Mouse (Mus musculus) G1E (cell line): ENCODE data around the gene Lifr.

Experiments used
- CTCF ChIP-seq: IDR thresholded peaks from 2 replicates; pipeline ENCODE4 v1.5.1; 2012; ENCODE audit warnings: low read depth, low read length, inconsistent platforms, mixed read lengths
- GATA1 ChIP-seq: IDR thresholded peaks from 2 replicates; pipeline ENCODE4 v1.6.1; 2012; ENCODE audit warnings: borderline replicate concordance, low read length, inconsistent platforms, mixed read lengths
- GATA2 ChIP-seq: IDR thresholded peaks from 2 replicates; pipeline ENCODE4 v1.6.1; 2012; ENCODE audit warnings: low read depth, low read length, inconsistent platforms, borderline replicate concordance
- TAL1 ChIP-seq: conservative IDR thresholded peaks from 2 replicates; pipeline ENCODE4 v1.6.1; 2012; ENCODE audit warnings: low read depth, low read length, inconsistent platforms, mixed read lengths

GRCm38 (mm10) chr15:7191074-7191473 is 100.7 kb downstream of the Lifr start:
- no peak for TF ChIP-seq CTCF
- TF ChIP-seq TAL1, result no peak
- no peak for TF ChIP-seq GATA2
- TF ChIP-seq GATA1, result no peak
